Mouse (Mus musculus) MEL (cell line): ENCODE data around the gene Nucb1.

Source experiments
- CTCF ChIP-seq, 3 experiments: IDR thresholded peaks in 2 of 3; conservative IDR thresholded peaks in 1 of 3; 2 replicates each; pipeline ENCODE4 v1.5.1; 2011 to 2012; ENCODE audit warnings: low read length in 3 of 3, low read depth in 2 of 3, mild to moderate bottlenecking in 2 of 3, improper control_type of control experiment in 1 of 3, inconsistent platforms in 1 of 3, mixed read lengths in 1 of 3, moderate library complexity in 1 of 3; ENCODE audit not compliant: control insufficient read depth in 1 of 3, insufficient read depth in 1 of 3, poor library complexity in 1 of 3, severe bottlenecking in 1 of 3
- HCFC1 ChIP-seq: IDR thresholded peaks from 2 replicates; pipeline ENCODE4 v1.6.1; 2012; ENCODE audit warnings: low read depth, mild to moderate bottlenecking, inconsistent platforms, low read length, improper control_type of control experiment, moderate library complexity
- MXI1 ChIP-seq: IDR thresholded peaks from 2 replicates; pipeline ENCODE4 v1.6.1; 2011; ENCODE audit warnings: mild to moderate bottlenecking, low read depth, low read length, improper control_type of control experiment
- MYC ChIP-seq: IDR thresholded peaks from 2 replicates; pipeline ENCODE4 v1.6.1; 2011; ENCODE audit warnings: low read depth, mild to moderate bottlenecking, low read length, improper control_type of control experiment, moderate library complexity
- NELFE ChIP-seq: IDR thresholded peaks from 2 replicates; pipeline ENCODE4 v1.6.1; 2011; ENCODE audit warnings: low read depth, low read length, improper control_type of control experiment
- POLR2A ChIP-seq, 2 experiments: IDR thresholded peaks; 2 replicates each; pipeline ENCODE4 v1.6.1; 2011 to 2012; ENCODE audit warnings: low read length in 2 of 2, mild to moderate bottlenecking in 2 of 2, control low read depth in 1 of 2, improper control_type of control experiment in 1 of 2, low read depth in 1 of 2, moderate library complexity in 1 of 2; ENCODE audit not compliant: control insufficient read depth in 1 of 2, insufficient read depth in 1 of 2, poor library complexity in 1 of 2
- TAL1 ChIP-seq: IDR thresholded peaks from 2 replicates; pipeline ENCODE4 v1.6.1; 2012; ENCODE audit warnings: mild to moderate bottlenecking, inconsistent platforms, low read length, moderate library complexity, mixed read lengths

GRCm38 (mm10) chr7:45455932-45456696, 54.1 kb downstream of the Nucb1 start:
- TF ChIP-seq NELFE, result no peak
- TF ChIP-seq MYC, result no peak
- TF ChIP-seq HCFC1, result no peak
- TF ChIP-seq TAL1, result no peak
- no peak for TF ChIP-seq CTCF (IDR thresholded peaks at IDR 0.05 in 2 of 3, conservative IDR thresholded peaks at IDR 0.05 in 1 of 3; ENCODE audit: control insufficient read depth in 1 of 3, insufficient read depth in 1 of 3, low read depth in 2 of 3, low read length in 3 of 3, poor library complexity in 1 of 3, severe bottlenecking in 1 of 3)
- no peak for TF ChIP-seq POLR2A (IDR thresholded peaks at IDR 0.05; ENCODE audit: control insufficient read depth in 1 of 2, insufficient read depth in 1 of 2, low read depth in 1 of 2, low read length in 2 of 2, poor library complexity in 1 of 2)
- TF ChIP-seq MXI1, result no peak
